Mouse (Mus musculus) embryonic fibroblast, embryonic 13.5 days (primary cell): ENCODE results near the gene Pard3b. TPM values are rescaled to one million over a fixed set of nuclear protein-coding genes. Genes with fewer than 3 reads are reported as not detected.

Experiments
- H3K27ac ChIP-seq: 2 replicates; pipeline ENCODE4 v1.5.1; 2012; ENCODE audit warnings: low read length, control low read depth, inconsistent platforms; ENCODE audit not compliant: insufficient read depth
- H3K4me1 ChIP-seq: 2 replicates; pipeline ENCODE4 v1.6.1; 2011; ENCODE audit warnings: low read length; ENCODE audit not compliant: control insufficient read depth, insufficient read depth
- H3K4me3 ChIP-seq: 2 replicates; pipeline ENCODE4 v1.5.1; 2011; ENCODE audit warnings: mild to moderate bottlenecking, control low read depth, low read length; ENCODE audit not compliant: insufficient read depth
- CTCF ChIP-seq: IDR thresholded peaks from 2 replicates; pipeline ENCODE4 v1.5.1; 2011; ENCODE audit warnings: mild to moderate bottlenecking, control low read depth, low read length, moderate library complexity, borderline replicate concordance; ENCODE audit not compliant: insufficient read depth
- POLR2A ChIP-seq: IDR thresholded peaks from 2 replicates; pipeline ENCODE4 v1.6.1; 2011; ENCODE audit warnings: low read depth, mild to moderate bottlenecking, control low read depth, low read length, moderate library complexity
- polyA plus RNA-seq: library from polyadenylated mRNA; stranded (reverse); fragments of >200 nt; gene quantifications from 2 replicates; pipeline ENCODE4 v1.2.4, GENCODE M21; 2011; ENCODE audit warnings: low read depth; ENCODE audit not compliant: missing spikeins, insufficient read length

Gene Pard3b
- polyA plus RNA-seq, 1 experiment, result 6.9 TPM

GRCm38 (mm10) chr1:61967124-61967523, 328.5 kb downstream of the Pard3b start:
- no peaks in the 10 kb centered on the region for H3K4me1 ChIP-seq
- H3K27ac ChIP-seq, result no peak overlapping the region
- no peak for TF ChIP-seq POLR2A
- TF ChIP-seq CTCF, result no peak
- H3K4me3 ChIP-seq, result no peak overlapping the region

DNA sequence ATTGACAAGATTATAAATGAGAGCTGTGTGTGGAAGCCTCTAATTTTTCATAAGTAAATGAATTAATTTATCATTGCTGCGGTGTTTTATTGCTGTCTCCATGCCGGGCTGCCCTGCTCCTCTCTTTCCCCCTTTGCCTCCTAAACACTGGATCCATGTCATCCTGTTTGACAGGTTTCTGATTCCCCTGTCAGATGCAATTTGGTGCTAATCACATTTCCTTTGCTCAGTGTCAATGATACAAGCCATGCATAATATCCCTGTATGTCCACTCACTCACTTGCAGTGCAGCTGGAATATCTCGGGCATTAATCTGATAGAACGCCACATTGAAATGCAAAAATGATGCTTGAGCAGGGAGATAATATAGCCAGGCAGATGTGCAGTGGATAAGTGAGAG, 329.2 kb downstream of the Pard3b start:
- no peak overlapping the region for H3K4me3 ChIP-seq
- no peaks in the 10 kb centered on the region for H3K4me1 ChIP-seq
- TF ChIP-seq CTCF (no peak), POLR2A (no peak)
- no peak overlapping the region for H3K27ac ChIP-seq

- no peak overlapping the region for H3K27ac ChIP-seq
- no peak for TF ChIP-seq CTCF
- TF ChIP-seq POLR2A, result no peak
- H3K4me3 ChIP-seq, result no peak overlapping the region
- no peaks in the 10 kb centered on the region for H3K4me1 ChIP-seq
These were observed 359.1 kb downstream of the Pard3b start for GRCm38 (mm10) chr1:61997711-61998110.

- no peak overlapping the region for H3K27ac ChIP-seq
- no peak overlapping the region for H3K4me3 ChIP-seq
- no peaks in the 10 kb centered on the region for H3K4me1 ChIP-seq
- no peak for TF ChIP-seq POLR2A
- TF ChIP-seq CTCF, result no peak
These were observed 370.2 kb downstream of the Pard3b start for GRCm38 (mm10) chr1:62008811-62009210.

DNA sequence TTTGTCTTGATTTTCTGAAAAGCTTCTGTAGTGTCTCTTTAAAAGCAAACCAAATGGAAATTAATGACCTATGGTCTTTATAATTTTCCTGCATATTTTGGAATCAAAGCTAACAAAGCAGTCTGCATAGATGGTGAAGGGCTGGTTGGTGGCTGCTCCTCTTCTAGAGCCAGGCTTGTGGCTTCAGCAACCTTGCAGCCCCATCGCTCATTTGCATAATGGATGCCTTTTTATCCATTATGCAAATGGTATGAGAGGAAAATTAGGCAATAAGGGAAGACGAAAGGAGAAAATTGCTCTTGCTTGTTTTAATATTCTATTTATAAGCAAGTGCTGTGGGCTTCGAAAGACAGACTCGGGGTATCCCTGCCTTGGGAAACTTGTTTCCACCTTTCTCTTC, 373.1 kb downstream of the Pard3b start:
- TF ChIP-seq CTCF (no peak), POLR2A (no peak)
- Histone ChIP-seq H3K27ac (no peak overlapping the region), H3K4me1 (no peaks in the 10 kb centered on the region), H3K4me3 (no peak overlapping the region)

- TF ChIP-seq CTCF (no peak), POLR2A (no peak)
- Histone ChIP-seq H3K4me1 (no peaks in the 10 kb centered on the region), H3K4me3 (no peak overlapping the region), H3K27ac (no peak overlapping the region)
These were observed 378.1 kb downstream of the Pard3b start for GRCm38 (mm10) chr1:62016536-62017300.

GRCm38 (mm10) chr1:62018276-62018675, 379.7 kb downstream of the Pard3b start:
- TF ChIP-seq POLR2A (no peak), CTCF (no peak)
- Histone ChIP-seq H3K27ac (no peak overlapping the region), H3K4me1 (no peaks in the 10 kb centered on the region), H3K4me3 (no peak overlapping the region)

DNA sequence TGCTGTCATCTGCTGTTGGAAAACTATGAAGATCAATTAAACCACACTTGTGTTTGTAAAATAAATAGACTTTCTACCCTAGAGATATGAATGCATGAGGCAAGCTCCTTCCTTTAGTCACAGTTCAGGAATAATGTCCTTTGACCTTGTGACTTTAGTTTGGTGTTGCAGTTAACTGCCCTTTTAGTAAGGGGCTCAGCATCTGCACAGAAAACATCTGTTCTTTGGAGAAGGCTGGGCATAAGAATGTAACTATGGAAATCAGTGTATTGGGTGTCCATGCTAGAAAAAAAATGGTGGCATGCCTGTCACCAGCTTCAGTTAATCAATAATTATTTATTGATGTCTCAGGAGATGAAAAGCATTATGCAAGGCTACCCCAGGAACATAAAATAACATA, 381.1 kb downstream of the Pard3b start:
- Histone ChIP-seq H3K4me3 (no peak overlapping the region), H3K4me1 (no peaks in the 10 kb centered on the region), H3K27ac (no peak overlapping the region)
- TF ChIP-seq CTCF, result no peak
- no peak for TF ChIP-seq POLR2A

DNA sequence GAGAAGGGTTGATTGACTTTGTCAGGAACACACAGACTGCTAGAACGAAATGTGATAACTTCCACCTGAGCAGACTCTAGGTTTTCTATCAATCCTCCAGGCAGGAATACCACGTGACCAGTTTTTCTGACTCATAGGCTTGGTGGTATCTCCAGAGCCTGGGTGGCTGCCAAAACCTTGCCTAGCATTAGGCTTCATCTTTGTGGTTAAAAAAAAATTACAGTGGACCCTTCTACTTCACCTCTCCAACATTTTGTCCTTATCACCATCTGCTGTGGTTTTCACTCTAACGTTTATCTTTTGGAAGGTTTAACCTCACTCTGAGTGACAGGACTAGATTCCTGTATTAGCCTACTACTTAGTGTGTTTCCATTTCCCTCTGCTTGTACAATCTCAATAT, 403.1 kb downstream of the Pard3b start:
- no peaks in the 10 kb centered on the region for H3K4me1 ChIP-seq
- H3K27ac ChIP-seq, result no peak overlapping the region
- TF ChIP-seq CTCF (no peak), POLR2A (no peak)
- H3K4me3 ChIP-seq, result no peak overlapping the region

DNA sequence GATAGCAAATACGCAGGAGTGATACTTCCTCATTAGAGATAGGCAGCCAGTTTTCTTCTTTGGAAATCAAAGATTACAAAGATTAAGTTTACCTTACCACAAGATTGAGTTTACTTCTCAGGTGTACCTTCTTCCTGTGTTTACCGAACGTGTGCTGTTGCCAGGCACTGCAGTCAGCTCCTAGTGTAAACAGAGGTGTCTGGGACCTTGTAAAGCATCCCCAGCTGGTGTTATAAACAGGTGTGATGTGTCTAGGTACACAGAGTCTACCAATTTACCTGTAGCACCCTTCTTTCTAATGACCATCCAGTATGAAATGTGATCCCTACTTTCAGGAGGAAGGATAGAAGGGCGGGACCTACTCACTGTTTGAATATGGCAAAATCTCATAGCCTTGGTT, 410.0 kb downstream of the Pard3b start:
- no peak overlapping the region for H3K27ac ChIP-seq
- no peak for TF ChIP-seq POLR2A
- TF ChIP-seq CTCF, result no peak
- no peaks in the 10 kb centered on the region for H3K4me1 ChIP-seq
- no peak overlapping the region for H3K4me3 ChIP-seq
